ENCODE assay signal across 14 mouse cellular contexts in the genomic region with DNA sequence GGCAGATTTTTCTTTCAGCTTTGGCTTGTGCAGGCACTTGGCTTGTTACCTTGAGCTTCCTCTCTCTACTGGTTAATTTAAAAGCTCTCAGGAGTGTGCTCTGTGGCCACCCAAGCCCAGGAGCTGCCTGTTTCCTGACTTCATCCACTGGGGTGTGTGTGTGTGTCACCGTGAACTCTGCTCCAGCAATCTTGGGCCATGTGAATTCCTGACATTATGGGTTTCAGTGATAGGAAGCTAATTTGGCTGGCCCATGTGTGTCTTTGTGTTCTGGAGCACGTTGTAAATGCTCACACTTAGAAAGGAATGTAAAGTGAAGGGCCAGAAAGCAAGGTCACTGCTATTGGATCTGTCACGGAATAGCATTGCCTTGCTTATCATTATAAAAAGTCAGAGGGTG.
A peak's percentile ranks its signal among the peaks of the same experiment; 100 is the strongest.
DNase-seq lines count a peak whose midpoint lies in the region; ATAC-seq lines count a peak whose summit lies in the region.
"Had no signal": no experiment of that assay in that cellular context is flagged by ENCODE, and none has a peak within 500 bp of the region (broad histone marks: within the 10 kb centered on the region; RNA-seq: fewer than 3 reads in every experiment).

No protein-coding gene starts in this region.

- no peak overlapping the region for H3K9ac ChIP-seq in kidney, embryonic 14.5 days (ENCODE audit: low read depth, low read length)
- H3K9ac ChIP-seq in heart, embryonic 11.5 days (ENCODE audit: low read depth, low read length): no peak overlapping the region
- no peak overlapping the region for H3K9ac ChIP-seq in intestine, embryonic 15.5 days
- H3K9ac ChIP-seq: midbrain, embryonic 15.5 days had no signal

- H3K4me3 ChIP-seq in kidney, embryonic 14.5 days (ENCODE audit: low read length): no peak overlapping the region
- no peak overlapping the region for H3K4me3 ChIP-seq in heart, embryonic 11.5 days (ENCODE audit: low read depth, low read length)
- no peak overlapping the region for H3K4me3 ChIP-seq in intestine, embryonic 15.5 days (replicated peaks)
- H3K4me3 ChIP-seq: left cerebral cortex, adult 2 months; midbrain, embryonic 15.5 days had no signal

- no peak for ATAC-seq in kidney, embryonic 14.5 days (ENCODE audit: low FRiP score, low TSS enrichment)
- ATAC-seq in heart, embryonic 11.5 days (replicated peaks; ENCODE audit: insufficient number of reproducible peaks, low FRiP score, low TSS enrichment): 0 out of 2 replicates have a peak, but pooled peaks have one; percentile 47
- peak; percentile 88 for ATAC-seq in intestine, embryonic 15.5 days
- ATAC-seq: midbrain, embryonic 15.5 days had no signal

- no peaks in the 10 kb centered on the region for H3K27me3 ChIP-seq in kidney, embryonic 14.5 days (ENCODE audit: control insufficient read depth, insufficient read depth, low read length)
- no peaks in the 10 kb centered on the region for H3K27me3 ChIP-seq in heart, embryonic 11.5 days (ENCODE audit: control insufficient read depth, insufficient read depth, low read length)
- no peaks in the 10 kb centered on the region for H3K27me3 ChIP-seq in intestine, embryonic 15.5 days (replicated peaks)
- H3K27me3 ChIP-seq: midbrain, embryonic 15.5 days had no signal

- no peaks in the 10 kb centered on the region for H3K9me3 ChIP-seq in kidney, embryonic 14.5 days (ENCODE audit: control insufficient read depth, low read length)
- H3K9me3 ChIP-seq in heart, embryonic 11.5 days (replicated peaks; ENCODE audit: control insufficient read depth, low read length): no peaks in the 10 kb centered on the region
- H3K9me3 ChIP-seq in intestine, embryonic 15.5 days: no peaks in the 10 kb centered on the region
- H3K9me3 ChIP-seq: midbrain, embryonic 15.5 days had no signal

- no peak overlapping the region for H3K4me2 ChIP-seq in kidney, embryonic 14.5 days (replicated peaks; ENCODE audit: low read depth, low read length)
- H3K4me2 ChIP-seq in heart, embryonic 11.5 days: no peak overlapping the region
- H3K4me2 ChIP-seq in intestine, embryonic 15.5 days (replicated peaks): no peak overlapping the region
- H3K4me2 ChIP-seq: midbrain, embryonic 15.5 days had no signal

- H3K36me3 ChIP-seq in kidney, embryonic 14.5 days (ENCODE audit: control insufficient read depth, insufficient read depth, low read length): no peaks in the 10 kb centered on the region
- H3K36me3 ChIP-seq in heart, embryonic 11.5 days (ENCODE audit: control insufficient read depth, insufficient read depth, low read length): no peaks in the 10 kb centered on the region
- H3K36me3 ChIP-seq in intestine, embryonic 15.5 days: no peaks in the 10 kb centered on the region
- H3K36me3 ChIP-seq: midbrain, embryonic 15.5 days had no signal

- WGBS in kidney, embryonic 14.5 days: 63% methylated on average over 3 of the region's 3 CpGs
- WGBS in heart, embryonic 11.5 days (ENCODE audit: insufficient replicate concordance): 20% methylated on average over 3 of the region's 3 CpGs
- WGBS in intestine, embryonic 15.5 days: 39% methylated on average over 3 of the region's 3 CpGs
- 20% methylated on average over 3 of the region's 3 CpGs for WGBS in large intestine, adult 2 months

- DNase-seq in kidney, adult 18-20 months: peak; percentile 41
- peak; percentile 71 for DNase-seq in large intestine, adult 2 months (ENCODE audit: low read depth, low spot score)
- no peak for DNase-seq in embryo, embryonic 11 days
- DNase-seq in right cerebral cortex, postnatal 14 days: no peak
- DNase-seq in urinary bladder, adult 18-20 months (ENCODE audit: low spot score in 2 of 2): no peak
- DNase-seq: adrenal gland, postnatal 36 days; cerebellum, adult 11 months; liver; thymus, adult 2 months had no signal

- H3K4me1 ChIP-seq in kidney, embryonic 14.5 days (ENCODE audit: control insufficient read depth, insufficient read depth, low read length): no peaks in the 10 kb centered on the region; the same call in 1 of the 2 replicates
- peaks cover 23% of the 10 kb centered on the region for H3K4me1 ChIP-seq in heart, embryonic 11.5 days (ENCODE audit: control insufficient read depth, insufficient read depth, low read length)
- H3K4me1 ChIP-seq in intestine, embryonic 15.5 days (replicated peaks): peaks cover 15% of the 10 kb centered on the region
- H3K4me1 ChIP-seq: midbrain, embryonic 15.5 days had no signal

- H3K27ac ChIP-seq in kidney, embryonic 14.5 days (ENCODE audit: low read depth, low read length): no peak overlapping the region
- peak overlapping the region; percentile 79 for H3K27ac ChIP-seq in heart, embryonic 11.5 days (ENCODE audit: low read depth, low read length)
- H3K27ac ChIP-seq in intestine, embryonic 15.5 days: peak overlapping the region; percentile 58
- H3K27ac ChIP-seq: left cerebral cortex, adult 2 months; midbrain, embryonic 15.5 days had no signal

Comparison
In these comparisons a context has a peak if more than half of its experiments do, and no peak if none do; other contexts are left out.
1. DNase-seq: peak in kidney, adult 18-20 months (single experiment) and large intestine, adult 2 months (single experiment); none in embryo, embryonic 11 days (single experiment), right cerebral cortex, postnatal 14 days (single experiment) and urinary bladder, adult 18-20 months (0 of 2).